Mouse (Mus musculus) cortical plate, adult 2 months (tissue): ENCODE data around the gene Kmt5b. TPM values are rescaled to one million over a fixed set of nuclear protein-coding genes. Genes with fewer than 3 reads are reported as not detected.

ENCODE experiments used
- H3K27ac ChIP-seq: fragments of 200-500 bp; 2 replicates; pipeline ENCODE4 v1.5.1; 2012; ENCODE audit warnings: low read length, control low read depth, inconsistent platforms; ENCODE audit not compliant: insufficient read depth
- H3K4me1 ChIP-seq: fragments of 200-500 bp; 2 replicates; pipeline ENCODE4 v1.6.1; 2011; ENCODE audit warnings: low read length; ENCODE audit not compliant: control insufficient read depth, insufficient read depth
- H3K4me3 ChIP-seq: fragments of 200-500 bp; 2 replicates; pipeline ENCODE4 v1.5.1; 2011; ENCODE audit warnings: mild to moderate bottlenecking, low read length, control low read depth; ENCODE audit not compliant: insufficient read depth
- CTCF ChIP-seq: fragments of 200-500 bp; IDR thresholded peaks from 2 replicates; pipeline ENCODE4 v1.5.1; 2011; ENCODE audit warnings: mild to moderate bottlenecking, control low read depth, low read length; ENCODE audit not compliant: insufficient read depth; ENCODE audit errors: extremely low read depth
- POLR2A ChIP-seq: fragments of 200-500 bp; IDR thresholded peaks from 2 replicates; pipeline ENCODE4 v1.6.1; 2011; ENCODE audit warnings: mild to moderate bottlenecking, low read length, control low read depth; ENCODE audit not compliant: insufficient read depth; ENCODE audit errors: extremely low read depth
- polyA plus RNA-seq: library from polyadenylated mRNA; depleted of rRNA; stranded (reverse); fragments of >200 nt; gene quantifications from 2 replicates; pipeline ENCODE4 v1.2.3, GENCODE M21; 2012; rRNA removed

Gene Kmt5b
- polyA plus RNA-seq: 26.7 and 29.1 TPM in 2 replicates

GRCm38 (mm10) chr19:3767276-3767780, at the start of gene Kmt5b:
Gene Kmt5b, plus strand, starts transcription at chr19:3767421.
- Histone ChIP-seq H3K27ac (peak within 1 kb of the TSS; percentile 100), H3K4me3 (peak within 1 kb of the TSS; percentile 80), H3K4me1 (peaks cover 9% of the 10 kb centered on the region; the same call in 1 of the 2 replicates)
- TF ChIP-seq CTCF: no peak
- peak; percentile 62; the same call in 1 of the 2 replicates for TF ChIP-seq POLR2A

- Histone ChIP-seq H3K27ac (no peak overlapping the region), H3K4me1 (0 out of 2 replicates have a peak, but pooled peaks cover 1% of the 10 kb centered on the region), H3K4me3 (peak overlapping the region; percentile 33)
- no peak for TF ChIP-seq POLR2A
- peak; percentile 68 for TF ChIP-seq CTCF
Observed at GRCm38 (mm10) chr19:3718481-3719361, 48.5 kb upstream of the Kmt5b start.

GRCm38 (mm10) chr19:3719362-3719891, 47.8 kb upstream of the Kmt5b start:
- TF ChIP-seq CTCF (0 out of 2 replicates have a peak, but pooled peaks have one; percentile 1), POLR2A (0 out of 2 replicates have a peak, but pooled peaks have one; percentile 12)
- H3K27ac ChIP-seq: no peak overlapping the region

GRCm38 (mm10) chr19:3723170-3723569, 44.1 kb upstream of the Kmt5b start:
- 0 out of 2 replicates have a peak, but pooled peaks cover 1% of the 10 kb centered on the region for H3K4me1 ChIP-seq
- no peak overlapping the region for H3K4me3 ChIP-seq
- TF ChIP-seq POLR2A: no peak
- no peak for TF ChIP-seq CTCF
- no peak overlapping the region for H3K27ac ChIP-seq

More at GRCm38 (mm10) chr19:3719362-3719891, 47.8 kb upstream of the Kmt5b start:
- Histone ChIP-seq H3K4me1 (0 out of 2 replicates have a peak, but pooled peaks cover 1% of the 10 kb centered on the region), H3K4me3 (peak overlapping the region; percentile 33)

- no peak for TF ChIP-seq POLR2A
- peak; percentile 50 for TF ChIP-seq CTCF
- Histone ChIP-seq H3K27ac (no peak overlapping the region), H3K4me3 (no peak overlapping the region), H3K4me1 (0 out of 2 replicates have a peak, but pooled peaks cover 1% of the 10 kb centered on the region)
Observed at GRCm38 (mm10) chr19:3723904-3724303, 43.3 kb upstream of the Kmt5b start.

- H3K4me1 ChIP-seq: no peaks in the 10 kb centered on the region
- no peak for TF ChIP-seq POLR2A
- peak; percentile 61; the same call in 1 of the 2 replicates for TF ChIP-seq CTCF
- H3K4me3 ChIP-seq: no peak overlapping the region
- no peak overlapping the region for H3K27ac ChIP-seq
Observed at GRCm38 (mm10) chr19:3724779-3725178, 42.4 kb upstream of the Kmt5b start.

GRCm38 (mm10) chr19:3728901-3729300, 38.3 kb upstream of the Kmt5b start:
- TF ChIP-seq POLR2A: no peak
- no peak for TF ChIP-seq CTCF
- no peaks in the 10 kb centered on the region for H3K4me1 ChIP-seq
- H3K27ac ChIP-seq: no peak overlapping the region
- no peak overlapping the region for H3K4me3 ChIP-seq

- H3K4me3 ChIP-seq: no peak overlapping the region
- H3K4me1 ChIP-seq: no peaks in the 10 kb centered on the region
- TF ChIP-seq CTCF: no peak
- TF ChIP-seq POLR2A: no peak
- no peak overlapping the region for H3K27ac ChIP-seq
Observed at GRCm38 (mm10) chr19:3730781-3731646, 36.2 kb upstream of the Kmt5b start.

- Histone ChIP-seq H3K27ac (no peak overlapping the region), H3K4me3 (no peak overlapping the region), H3K4me1 (no peaks in the 10 kb centered on the region)
- TF ChIP-seq POLR2A (no peak), CTCF (no peak)
Observed at GRCm38 (mm10) chr19:3736001-3736400, 31.2 kb upstream of the Kmt5b start.

GRCm38 (mm10) chr19:3739650-3740049, 27.6 kb upstream of the Kmt5b start:
- H3K4me1 ChIP-seq: no peaks in the 10 kb centered on the region
- no peak overlapping the region for H3K4me3 ChIP-seq
- no peak overlapping the region for H3K27ac ChIP-seq
- TF ChIP-seq POLR2A (no peak), CTCF (no peak)
